Mouse (Mus musculus): Measurements from ENCODE around the gene Acot12. TPM values are rescaled to one million over a fixed set of nuclear protein-coding genes. Genes with fewer than 3 reads are reported as not detected.
A peak's percentile ranks its signal among the peaks of the same experiment; 100 is the strongest.

Acot12 gene
- polyA plus RNA-seq (2015; fragmentation: Nextera tagmentation; extraction: Ambion mirVana) = 0.08 TPM in 1 of 2 replicates, not detected in the other

DNA sequence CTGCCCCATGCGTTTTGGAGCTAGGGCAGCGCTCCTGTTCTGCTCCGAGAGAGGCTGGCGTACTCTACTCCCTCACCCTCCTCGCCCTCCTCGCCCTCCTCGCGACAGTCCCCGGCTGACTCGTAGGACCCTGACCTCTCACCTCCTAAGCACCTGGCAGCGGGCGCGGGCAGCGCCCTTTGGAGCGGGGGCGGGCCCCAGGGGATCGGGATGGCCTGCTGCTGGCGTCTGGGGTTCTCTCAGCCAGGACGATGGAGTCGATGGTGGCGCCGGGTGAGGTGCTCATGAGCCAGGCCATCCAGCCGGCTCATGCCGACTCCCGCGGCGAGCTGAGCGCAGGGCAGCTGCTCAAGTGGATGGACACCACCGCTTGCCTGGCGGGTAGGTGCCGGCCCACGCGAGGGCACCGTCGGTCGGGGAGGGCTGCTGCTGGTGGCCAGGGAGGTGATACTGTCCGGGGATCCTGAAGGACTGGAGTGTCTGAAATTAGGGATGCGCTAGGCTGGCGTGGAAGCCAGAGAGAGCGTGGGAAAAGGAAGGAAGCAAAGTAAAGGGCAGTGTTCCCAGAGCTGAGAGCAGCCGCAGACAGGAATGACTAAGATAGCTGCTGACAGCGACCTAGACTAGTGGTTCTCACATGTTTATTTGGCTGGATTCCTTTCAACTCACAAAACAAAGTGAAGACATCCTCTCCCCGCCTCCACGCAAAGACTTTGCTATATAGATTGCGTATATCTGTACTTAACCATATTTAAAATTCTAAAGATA is at the start of gene Acot12:
Gene Acot12, plus strand, starts transcription at position 233 of the 768 bp plus-strand sequence.
- ATAC-seq (peak; percentile 72), DNase-seq (ENCODE audit: low spot score) (peak; percentile 30)
- no peak within 1 kb of the TSS for H3K27ac ChIP-seq (ENCODE audit: low read length)
- no peaks in the 10 kb centered on the region for H3K36me3 ChIP-seq (ENCODE audit: insufficient read depth, low read length)
- no peaks in the 10 kb centered on the region for H3K4me1 ChIP-seq (ENCODE audit: insufficient read depth, low read depth, low read length)
- peak within 1 kb of the TSS; percentile 60 for H3K4me2 ChIP-seq (replicated peaks; ENCODE audit: low read depth, low read length)
- H3K27me3 ChIP-seq (replicated peaks; ENCODE audit: insufficient read depth, low read length) = no peaks in the 10 kb centered on the region
- peak within 1 kb of the TSS; percentile 28 for H3K4me3 ChIP-seq (ENCODE audit: low read depth, low read length)
- no peak within 1 kb of the TSS for H3K9ac ChIP-seq (replicated peaks; ENCODE audit: low read depth)
- 7% methylated on average over 43 of the region's 45 CpGs for WGBS
- no peaks in the 10 kb centered on the region for H3K9me3 ChIP-seq (ENCODE audit: low read length)
- TF ChIP-seq EP300 (IDR thresholded peaks at IDR 0.05) (no peak), CTCF (IDR thresholded peaks at IDR 0.05) (no peak)

DNA sequence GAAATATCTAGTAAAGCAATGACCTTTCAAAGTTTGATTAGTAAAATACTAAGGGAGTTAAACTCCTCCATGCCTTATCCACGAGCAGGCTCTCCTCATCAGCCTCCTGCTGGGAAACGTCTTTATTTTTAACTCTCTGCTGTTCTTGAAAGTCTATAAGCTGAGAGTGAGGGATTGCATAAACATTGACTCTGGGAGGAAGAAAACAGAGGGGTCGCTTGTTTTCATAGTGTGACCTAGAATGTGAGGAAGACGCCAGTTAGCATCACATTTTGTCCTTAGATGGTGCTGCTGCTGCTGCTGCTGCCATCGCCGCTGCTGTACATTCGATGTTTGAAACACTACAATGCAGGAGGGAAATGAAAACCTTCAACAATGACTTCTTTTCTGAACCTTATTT is 47.7 kb upstream of the Acot12 start:
- WGBS = 35% methylated on average over 7 of the region's 7 CpGs

DNA sequence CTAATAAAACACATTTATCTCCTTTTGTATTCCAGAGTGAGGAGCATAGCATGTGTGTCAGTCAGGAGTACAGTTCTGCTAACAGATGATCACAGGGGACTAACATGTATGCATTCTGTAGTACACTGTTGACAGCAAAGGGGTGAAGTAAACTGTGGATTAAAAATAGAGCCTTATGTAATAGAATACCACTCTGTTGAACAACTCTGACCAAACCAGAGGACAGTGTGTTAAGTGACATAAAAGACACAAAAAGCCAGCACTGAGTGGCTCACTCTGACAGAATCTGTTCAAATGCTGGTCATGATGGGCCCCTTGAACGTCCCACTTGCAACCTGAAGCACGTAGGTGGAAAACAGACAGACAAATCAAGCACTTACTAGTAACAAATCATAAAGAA is 45.9 kb upstream of the Acot12 start:
- Histone ChIP-seq H3K9ac (replicated peaks; ENCODE audit: low read depth) (no peak overlapping the region), H3K4me2 (replicated peaks; ENCODE audit: low read depth, low read length) (no peak overlapping the region), H3K36me3 (ENCODE audit: insufficient read depth, low read length) (no peaks in the 10 kb centered on the region), H3K9me3 (ENCODE audit: low read length) (no peaks in the 10 kb centered on the region), H3K4me3 (ENCODE audit: low read depth, low read length) (no peak overlapping the region), H3K27ac (ENCODE audit: low read length) (no peak overlapping the region), H3K27me3 (replicated peaks; ENCODE audit: insufficient read depth, low read length) (no peaks in the 10 kb centered on the region), H3K4me1 (ENCODE audit: insufficient read depth, low read depth, low read length) (no peaks in the 10 kb centered on the region)
- DNase-seq (ENCODE audit: low spot score) = no peak
- no peak for ATAC-seq
- TF ChIP-seq CTCF (IDR thresholded peaks at IDR 0.05) (no peak), EP300 (IDR thresholded peaks at IDR 0.05) (no peak)
- 71% methylated on average over 2 of the region's 2 CpGs for WGBS

More for the DNA sequence above, 47.7 kb upstream of the Acot12 start:
- Histone ChIP-seq H3K4me3 (ENCODE audit: low read depth, low read length) (no peak overlapping the region), H3K27ac (ENCODE audit: low read length) (no peak overlapping the region), H3K27me3 (replicated peaks; ENCODE audit: insufficient read depth, low read length) (no peaks in the 10 kb centered on the region), H3K4me1 (ENCODE audit: insufficient read depth, low read depth, low read length) (no peaks in the 10 kb centered on the region), H3K9me3 (ENCODE audit: low read length) (no peaks in the 10 kb centered on the region), H3K9ac (replicated peaks; ENCODE audit: low read depth) (no peak overlapping the region), H3K36me3 (ENCODE audit: insufficient read depth, low read length) (no peaks in the 10 kb centered on the region), H3K4me2 (replicated peaks; ENCODE audit: low read depth, low read length) (no peak overlapping the region)
- no peak for DNase-seq (ENCODE audit: low spot score)
- no peak for TF ChIP-seq EP300 (IDR thresholded peaks at IDR 0.05)
- TF ChIP-seq CTCF (IDR thresholded peaks at IDR 0.05) = no peak
- ATAC-seq = no peak

DNA sequence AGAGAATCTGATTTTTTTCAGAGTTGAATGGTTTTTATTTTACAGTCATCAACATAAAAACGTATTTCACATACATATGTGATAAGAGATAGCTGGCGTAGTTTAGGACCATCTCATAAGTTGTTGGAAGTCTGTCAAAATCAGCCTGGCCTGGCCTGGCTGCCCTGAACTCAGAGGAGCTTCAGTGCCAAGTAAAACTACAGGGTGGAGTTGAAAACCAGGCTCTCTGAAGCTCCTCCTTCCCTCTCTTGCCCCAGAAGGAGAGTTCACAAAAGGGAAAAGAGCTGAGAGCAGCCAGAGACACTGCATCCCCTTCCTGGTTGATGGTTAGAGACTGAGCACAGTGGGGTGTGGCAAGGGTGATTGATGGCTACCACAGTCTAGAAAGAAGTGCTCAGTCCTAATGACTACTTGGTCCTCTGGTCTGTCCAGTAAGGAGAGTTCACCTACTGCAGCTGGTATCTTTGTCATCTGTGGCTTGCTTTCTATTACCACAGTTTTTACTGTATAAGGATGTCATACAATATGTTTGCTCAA is 45.1 kb upstream of the Acot12 start:
- H3K36me3 ChIP-seq (ENCODE audit: insufficient read depth, low read length) = no peaks in the 10 kb centered on the region
- no peaks in the 10 kb centered on the region for H3K9me3 ChIP-seq (ENCODE audit: low read length)
- no peaks in the 10 kb centered on the region for H3K27me3 ChIP-seq (replicated peaks; ENCODE audit: insufficient read depth, low read length)
- 43% methylated on average over 2 of the region's 2 CpGs for WGBS
- no peak overlapping the region for H3K4me2 ChIP-seq (replicated peaks; ENCODE audit: low read depth, low read length)
- H3K27ac ChIP-seq (ENCODE audit: low read length) = no peak overlapping the region
- no peak overlapping the region for H3K9ac ChIP-seq (replicated peaks; ENCODE audit: low read depth)
- no peaks in the 10 kb centered on the region for H3K4me1 ChIP-seq (ENCODE audit: insufficient read depth, low read depth, low read length)
- ATAC-seq = peak; percentile 26; the same call in 1 of the 2 replicates
- TF ChIP-seq EP300 (IDR thresholded peaks at IDR 0.05) (no peak), CTCF (IDR thresholded peaks at IDR 0.05) (no peak)
- no peak overlapping the region for H3K4me3 ChIP-seq (ENCODE audit: low read depth, low read length)
- DNase-seq (ENCODE audit: low spot score) = peak; percentile 22

DNA sequence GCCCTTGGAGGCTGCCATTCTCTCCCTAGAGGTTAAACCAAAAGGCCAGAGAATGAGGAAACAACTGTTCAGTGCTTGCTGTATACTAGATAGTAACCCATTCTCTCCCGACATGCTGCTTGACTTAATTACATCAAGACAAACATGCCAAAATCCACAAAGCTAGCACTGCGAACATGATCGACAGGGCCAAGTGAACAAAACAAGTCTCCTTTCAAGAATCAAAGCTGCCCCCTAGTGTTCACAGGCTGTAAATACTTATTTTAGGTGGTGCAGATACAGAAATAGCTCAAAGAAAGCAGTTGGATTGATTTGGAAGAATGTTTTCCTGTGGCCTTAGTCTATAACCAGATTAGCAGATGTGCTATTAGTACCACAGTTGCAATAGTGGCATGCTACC is 44.3 kb upstream of the Acot12 start:
- 26% methylated on average over 3 of the region's 3 CpGs for WGBS
- Histone ChIP-seq H3K27me3 (replicated peaks; ENCODE audit: insufficient read depth, low read length) (no peaks in the 10 kb centered on the region), H3K4me3 (ENCODE audit: low read depth, low read length) (no peak overlapping the region), H3K27ac (ENCODE audit: low read length) (no peak overlapping the region), H3K9ac (replicated peaks; ENCODE audit: low read depth) (no peak overlapping the region), H3K4me2 (replicated peaks; ENCODE audit: low read depth, low read length) (no peak overlapping the region), H3K9me3 (ENCODE audit: low read length) (no peaks in the 10 kb centered on the region), H3K4me1 (ENCODE audit: insufficient read depth, low read depth, low read length) (no peaks in the 10 kb centered on the region), H3K36me3 (ENCODE audit: insufficient read depth, low read length) (no peaks in the 10 kb centered on the region)
- ATAC-seq (no peak), DNase-seq (ENCODE audit: low spot score) (peak; percentile 66)
- TF ChIP-seq EP300 (IDR thresholded peaks at IDR 0.05) (no peak), CTCF (IDR thresholded peaks at IDR 0.05) (peak; percentile 74)

DNA sequence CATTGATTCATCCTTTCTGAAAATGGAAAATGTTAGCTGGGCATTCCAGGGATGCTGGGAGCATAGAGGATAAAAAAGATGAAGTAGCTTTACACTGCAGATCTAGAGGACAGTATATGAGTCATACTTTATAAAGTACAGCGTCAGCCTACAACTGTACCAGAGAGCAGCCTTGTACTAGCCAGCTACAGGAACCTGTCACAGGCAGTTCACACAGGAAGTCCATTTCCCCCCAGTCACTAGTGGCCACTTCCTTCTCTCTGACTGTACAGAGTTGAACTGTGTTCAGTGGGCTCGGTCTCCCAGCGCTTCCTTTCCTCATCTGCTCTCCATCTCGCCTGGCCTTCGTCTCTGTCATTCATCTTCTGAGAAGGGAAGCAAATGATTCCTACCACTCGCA is 39.0 kb upstream of the Acot12 start:
- H3K4me1 ChIP-seq (ENCODE audit: insufficient read depth, low read depth, low read length) = no peaks in the 10 kb centered on the region
- no peaks in the 10 kb centered on the region for H3K27me3 ChIP-seq (replicated peaks; ENCODE audit: insufficient read depth, low read length)
- no peaks in the 10 kb centered on the region for H3K36me3 ChIP-seq (ENCODE audit: insufficient read depth, low read length)
- H3K27ac ChIP-seq (ENCODE audit: low read length) = no peak overlapping the region
- DNase-seq (ENCODE audit: low spot score) (peak; percentile 37), ATAC-seq (peak; percentile 70)
- 48% methylated on average over 6 of the region's 6 CpGs for WGBS
- TF ChIP-seq CTCF (IDR thresholded peaks at IDR 0.05) = no peak
- no peak for TF ChIP-seq EP300 (IDR thresholded peaks at IDR 0.05)
- H3K4me2 ChIP-seq (replicated peaks; ENCODE audit: low read depth, low read length) = no peak overlapping the region
- H3K4me3 ChIP-seq (ENCODE audit: low read depth, low read length) = no peak overlapping the region
- no peaks in the 10 kb centered on the region for H3K9me3 ChIP-seq (ENCODE audit: low read length)
- no peak overlapping the region for H3K9ac ChIP-seq (replicated peaks; ENCODE audit: low read depth)
